Comparison of ENCODE assay signal across 28 mouse cellular contexts in the genomic region with DNA sequence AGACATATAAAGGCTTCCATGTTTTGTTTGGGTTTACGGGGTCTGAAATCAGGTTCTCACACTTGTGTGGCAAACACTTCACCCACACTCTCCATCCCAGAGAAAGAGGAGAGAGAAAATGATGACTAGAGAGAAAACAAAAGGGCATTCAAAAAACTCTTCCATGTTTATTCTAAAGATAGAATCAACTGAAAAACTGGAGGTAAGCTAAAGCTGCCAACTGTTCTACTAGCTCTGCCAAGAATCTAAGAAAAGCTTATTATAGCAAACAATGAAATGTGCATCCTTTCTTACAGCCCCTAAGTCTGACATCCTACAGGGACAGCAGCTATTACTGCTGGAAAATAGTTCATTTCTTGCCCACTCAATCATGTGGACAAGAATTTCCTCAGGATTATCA. TPM values are rescaled to one million over a fixed set of nuclear protein-coding genes. Genes with fewer than 3 reads are reported as not detected.
DNase-seq lines count a peak whose midpoint lies in the region; ATAC-seq and TF ChIP-seq lines count a peak whose summit lies in the region.
"Had no signal": no experiment of that assay in that cellular context is flagged by ENCODE, and none has a peak within 500 bp of the region (broad histone marks: within the 10 kb centered on the region; RNA-seq: fewer than 3 reads in every experiment).

No protein-coding gene starts in this region.

- no peak overlapping the region for H3K4me2 ChIP-seq in forebrain, embryonic 13.5 days
- H3K4me2 ChIP-seq in forebrain, embryonic 16.5 days (ENCODE audit: low read length), result no peak overlapping the region
- no peak overlapping the region for H3K4me2 ChIP-seq in hindbrain, embryonic 13.5 days
- no peak overlapping the region for H3K4me2 ChIP-seq in hindbrain, embryonic 11.5 days (replicated peaks; ENCODE audit: low read depth, low read length)
- H3K4me2 ChIP-seq in midbrain, postnatal 0 days (ENCODE audit: low read depth, low read length, poor library complexity, severe bottlenecking), result no peak overlapping the region
- H3K4me2 ChIP-seq: embryonic facial prominence, embryonic 15.5 days; hindbrain, embryonic 14.5 days; liver, embryonic 12.5 days; midbrain, embryonic 11.5 days; neural tube, embryonic 12.5 days had no signal

- 0 out of 2 replicates have a peak, but pooled peaks cover 5% of the 10 kb centered on the region for H3K4me1 ChIP-seq in forebrain, embryonic 13.5 days
- peaks cover 5% of the 10 kb centered on the region for H3K4me1 ChIP-seq in forebrain, embryonic 16.5 days (replicated peaks; ENCODE audit: control insufficient read depth, insufficient read depth, low read length)
- no peaks in the 10 kb centered on the region for H3K4me1 ChIP-seq in hindbrain, embryonic 13.5 days (replicated peaks)
- H3K4me1 ChIP-seq in hindbrain, embryonic 11.5 days (replicated peaks; ENCODE audit: control insufficient read depth, insufficient read depth, low read length), result no peaks in the 10 kb centered on the region
- no peaks in the 10 kb centered on the region for H3K4me1 ChIP-seq in midbrain, postnatal 0 days (ENCODE audit: insufficient read depth, low read length)
- H3K4me1 ChIP-seq: embryonic facial prominence, embryonic 15.5 days; liver, embryonic 12.5 days; neural tube, embryonic 12.5 days had no signal

- no peaks in the 10 kb centered on the region for H3K9me3 ChIP-seq in forebrain, embryonic 13.5 days (replicated peaks)
- no peaks in the 10 kb centered on the region for H3K9me3 ChIP-seq in forebrain, embryonic 16.5 days (ENCODE audit: control insufficient read depth, low read length)
- no peaks in the 10 kb centered on the region for H3K9me3 ChIP-seq in hindbrain, embryonic 13.5 days
- no peaks in the 10 kb centered on the region for H3K9me3 ChIP-seq in hindbrain, embryonic 11.5 days (ENCODE audit: control insufficient read depth, low read length)
- no peaks in the 10 kb centered on the region for H3K9me3 ChIP-seq in midbrain, postnatal 0 days (ENCODE audit: low read length)
- H3K9me3 ChIP-seq: embryonic facial prominence, embryonic 15.5 days; liver, embryonic 12.5 days; neural tube, embryonic 12.5 days had no signal

- 81% methylated on average over 1 of the region's 1 CpGs for WGBS in forebrain, embryonic 13.5 days
- 63% methylated on average over 1 of the region's 1 CpGs for WGBS in forebrain, embryonic 16.5 days
- 95% methylated on average over 1 of the region's 1 CpGs for WGBS in hindbrain, embryonic 13.5 days
- 88% methylated on average over 1 of the region's 1 CpGs for WGBS in hindbrain, embryonic 11.5 days
- 71% methylated on average over 1 of the region's 1 CpGs for WGBS in midbrain, postnatal 0 days

- TF ChIP-seq POLR2A in brain, embryonic 14.5 days (IDR thresholded peaks at IDR 0.05; ENCODE audit: borderline replicate concordance, extremely low read depth, insufficient read depth, insufficient read length, poor library complexity, severe bottlenecking), result no peak

- intact Hi-C loops in heart, postnatal 14 days (cut with DNase I), result no loop called here

- peak; percentile 7 for DNase-seq in heart, adult 8-10 months (ENCODE audit: low spot score)
- no peak for DNase-seq in heart, postnatal 14 days
- DNase-seq in hindbrain, embryonic 11.5 days (ENCODE audit: low spot score), result no peak
- DNase-seq in brain, embryonic 14.5 days (ENCODE audit: low read depth), result peak; percentile 16
- no peak for DNase-seq in midbrain, postnatal 0 days (ENCODE audit: low spot score)
- DNase-seq: adrenal gland, postnatal 25 days; cerebellum, postnatal 10 days; gastrocnemius, postnatal 25 days; heart, adult 11 months; kidney, adult 11 months; kidney, postnatal 36 days; left cerebral cortex, postnatal 4 days; liver, postnatal 0 days; lung, postnatal 36 days; thymus, postnatal 4 days had no signal

- no peak for ATAC-seq in forebrain, embryonic 13.5 days
- ATAC-seq in forebrain, embryonic 16.5 days, result no peak
- ATAC-seq in hindbrain, embryonic 13.5 days (ENCODE audit: low FRiP score), result no peak
- no peak for ATAC-seq in hindbrain, embryonic 11.5 days (ENCODE audit: low FRiP score)
- ATAC-seq in midbrain, postnatal 0 days (ENCODE audit: low FRiP score), result no peak
- ATAC-seq: CD4-positive, CD25-positive, alpha-beta regulatory T cell, adult 4 months; inflammation-experienced regulatory T-cells, adult 6 months; liver, embryonic 12.5 days; liver, postnatal 0 days; midbrain, embryonic 16.5 days had no signal

- H3K4me3 ChIP-seq in forebrain, embryonic 13.5 days, result no peak overlapping the region
- H3K4me3 ChIP-seq in forebrain, embryonic 16.5 days (replicated peaks; ENCODE audit: low read length), result no peak overlapping the region
- H3K4me3 ChIP-seq in hindbrain, embryonic 13.5 days, result no peak overlapping the region
- no peak overlapping the region for H3K4me3 ChIP-seq in hindbrain, embryonic 11.5 days (ENCODE audit: low read depth, low read length)
- no peak overlapping the region for H3K4me3 ChIP-seq in midbrain, postnatal 0 days (ENCODE audit: low read depth, low read length)
- H3K4me3 ChIP-seq: embryonic facial prominence, embryonic 15.5 days; layer of hippocampus, adult 2 months; liver, embryonic 12.5 days; myocyte; neural tube, embryonic 12.5 days had no signal

- H3K9ac ChIP-seq in forebrain, embryonic 13.5 days, result no peak overlapping the region
- H3K9ac ChIP-seq in forebrain, embryonic 16.5 days (replicated peaks; ENCODE audit: low read depth, low read length), result no peak overlapping the region
- no peak overlapping the region for H3K9ac ChIP-seq in hindbrain, embryonic 13.5 days
- H3K9ac ChIP-seq in hindbrain, embryonic 11.5 days (ENCODE audit: low read depth, low read length), result no peak overlapping the region
- no peak overlapping the region for H3K9ac ChIP-seq in midbrain, postnatal 0 days (replicated peaks; ENCODE audit: low read length, poor library complexity, severe bottlenecking)
- H3K9ac ChIP-seq: embryonic facial prominence, embryonic 15.5 days; hindbrain, embryonic 14.5 days; liver, embryonic 12.5 days; liver, postnatal 0 days; neural tube, embryonic 12.5 days had no signal

- TF ChIP-seq CTCF in brain, embryonic 14.5 days (IDR thresholded peaks at IDR 0.05; ENCODE audit: borderline replicate concordance, extremely low read depth, insufficient read depth, insufficient read length), result no peak
- no peak for TF ChIP-seq CTCF in midbrain, postnatal 0 days (IDR thresholded peaks at IDR 0.05)

- peak overlapping the region; percentile 31; the same call in 1 of the 2 replicates for H3K27ac ChIP-seq in forebrain, embryonic 13.5 days
- no peak overlapping the region for H3K27ac ChIP-seq in forebrain, embryonic 16.5 days (ENCODE audit: low read length)
- H3K27ac ChIP-seq in hindbrain, embryonic 13.5 days, result peak overlapping the region; percentile 23; the same call in 1 of the 2 replicates
- H3K27ac ChIP-seq in hindbrain, embryonic 11.5 days (ENCODE audit: low read depth, low read length), result no peak overlapping the region
- H3K27ac ChIP-seq in midbrain, postnatal 0 days (ENCODE audit: low read depth, low read length), result no peak overlapping the region; the same call in 1 of the 2 replicates
- H3K27ac ChIP-seq: embryonic facial prominence, embryonic 15.5 days; hindbrain, embryonic 14.5 days; layer of hippocampus, adult 2 months; liver, embryonic 12.5 days; neural tube, embryonic 12.5 days had no signal

- H3K27me3 ChIP-seq in forebrain, embryonic 13.5 days, result no peaks in the 10 kb centered on the region
- no peaks in the 10 kb centered on the region for H3K27me3 ChIP-seq in forebrain, embryonic 16.5 days (replicated peaks; ENCODE audit: control insufficient read depth, insufficient read depth, low read length)
- no peaks in the 10 kb centered on the region for H3K27me3 ChIP-seq in hindbrain, embryonic 13.5 days
- H3K27me3 ChIP-seq in hindbrain, embryonic 11.5 days (ENCODE audit: control insufficient read depth, insufficient read depth, low read length), result no peaks in the 10 kb centered on the region
- H3K27me3 ChIP-seq in midbrain, postnatal 0 days (ENCODE audit: insufficient read depth, low read length), result no peaks in the 10 kb centered on the region
- H3K27me3 ChIP-seq: embryonic facial prominence, embryonic 15.5 days; liver, embryonic 12.5 days; neural tube, embryonic 12.5 days had no signal

- H3K36me3 ChIP-seq in forebrain, embryonic 13.5 days (ENCODE audit: poor library complexity, severe bottlenecking), result peaks cover 9% of the 10 kb centered on the region
- peaks cover 4% of the 10 kb centered on the region; the same call in 1 of the 2 replicates for H3K36me3 ChIP-seq in forebrain, embryonic 16.5 days (ENCODE audit: control insufficient read depth, insufficient read depth)
- peaks cover 14% of the 10 kb centered on the region for H3K36me3 ChIP-seq in hindbrain, embryonic 13.5 days
- H3K36me3 ChIP-seq in hindbrain, embryonic 11.5 days (ENCODE audit: control insufficient read depth, insufficient read depth, low read length), result 0 out of 2 replicates have a peak, but pooled peaks cover 2% of the 10 kb centered on the region
- H3K36me3 ChIP-seq in midbrain, postnatal 0 days (ENCODE audit: insufficient read depth, low read length), result peaks cover 8% of the 10 kb centered on the region

RNA-seq across cellular contexts. Expression of gene Smim8, which starts 45.7 kb away (rescaled TPM):
- polyA plus RNA-seq in forebrain, embryonic 13.5 days (2015; fragmentation: Nextera tagmentation; extraction: Ambion mirVana), result 51.0 and 56.2 TPM in 2 replicates
- 43.3 and 50.3 TPM in 2 replicates for polyA plus RNA-seq in forebrain, embryonic 16.5 days (2015; fragmentation: Nextera tagmentation; extraction: Ambion mirVana)
- 10 to 100 TPM; 60.6 to 80.8 (median 65.2) TPM for total RNA-seq in heart, adult 8-10 months (2022)
- total RNA-seq in heart, postnatal 14 days (2021), result 10 to 100 TPM; 43.9 to 48.8 TPM
- polyA plus RNA-seq in hindbrain, embryonic 13.5 days (2015; fragmentation: Nextera tagmentation; extraction: Ambion mirVana), result 50.8 and 55.0 TPM in 2 replicates
- polyA plus RNA-seq in hindbrain, embryonic 11.5 days (2014; fragmentation: Nextera tagmentation; extraction: Ambion mirVana), result 43.6 and 50.5 TPM in 2 replicates
- polyA plus RNA-seq in brain, embryonic 14.5 days (2012; rRNA removed), result 19.8 and 22.8 TPM in 2 replicates
- total RNA-seq in midbrain, postnatal 0 days (2014; rRNA removed), result 9.9 and 15.3 TPM in 2 replicates
- polyA plus RNA-seq in midbrain, postnatal 0 days (2015; fragmentation: Nextera tagmentation; extraction: Ambion mirVana), result 48.8 and 52.3 TPM in 2 replicates

RNA-seq across cellular contexts. Expression of gene Zfp292, which starts 58.9 kb away (rescaled TPM):
- 34.8 and 37.9 TPM in 2 replicates for polyA plus RNA-seq in forebrain, embryonic 13.5 days (2015; fragmentation: Nextera tagmentation; extraction: Ambion mirVana)
- polyA plus RNA-seq in forebrain, embryonic 16.5 days (2015; fragmentation: Nextera tagmentation; extraction: Ambion mirVana), result 36.6 and 41.5 TPM in 2 replicates
- total RNA-seq in heart, adult 8-10 months (2022), result 10 to 100 TPM; 13.0 to 16.2 (median 14.5) TPM
- 10 to 100 TPM; 17.3 to 17.5 TPM for total RNA-seq in heart, postnatal 14 days (2021)
- polyA plus RNA-seq in hindbrain, embryonic 13.5 days (2015; fragmentation: Nextera tagmentation; extraction: Ambion mirVana), result 32.6 and 32.7 TPM in 2 replicates
- polyA plus RNA-seq in hindbrain, embryonic 11.5 days (2014; fragmentation: Nextera tagmentation; extraction: Ambion mirVana), result 41.7 and 42.4 TPM in 2 replicates
- polyA plus RNA-seq in brain, embryonic 14.5 days (2012; rRNA removed), result 16.2 and 23.1 TPM in 2 replicates
- 36.5 and 42.4 TPM in 2 replicates for total RNA-seq in midbrain, postnatal 0 days (2014; rRNA removed)
- 15.9 and 18.9 TPM in 2 replicates for polyA plus RNA-seq in midbrain, postnatal 0 days (2015; fragmentation: Nextera tagmentation; extraction: Ambion mirVana)

Comparison
In these comparisons a context has a peak if more than half of its experiments do, and no peak if none do; other contexts are left out.
1. H3K27ac ChIP-seq: peak in forebrain, embryonic 13.5 days (single experiment) and hindbrain, embryonic 13.5 days (single experiment); none in forebrain, embryonic 16.5 days (single experiment), hindbrain, embryonic 11.5 days (single experiment) and midbrain, postnatal 0 days (single experiment).
2. DNase-seq: peak in heart, adult 8-10 months (single experiment) and brain, embryonic 14.5 days (single experiment); none in heart, postnatal 14 days (0 of 2), hindbrain, embryonic 11.5 days (single experiment) and midbrain, postnatal 0 days (single experiment).